In genomic region chr13:16763746-16764145, GRCm38 (mm10) we compare ENCODE assay signal across 9 mouse cellular contexts.
DNase-seq lines count a peak whose midpoint lies in the region; ATAC-seq and TF ChIP-seq lines count a peak whose summit lies in the region.
"Had no signal": no experiment of that assay in that cellular context is flagged by ENCODE, and none has a peak within 500 bp of the region (broad histone marks: within the 10 kb centered on the region; RNA-seq: fewer than 3 reads in every experiment).

No protein-coding gene starts in this region.

- no peak for TF ChIP-seq POLR2A in spleen, adult 2 months (IDR thresholded peaks at IDR 0.05; ENCODE audit: low read depth, low read length)
- TF ChIP-seq POLR2A in testis, adult 2 months (IDR thresholded peaks at IDR 0.05; ENCODE audit: control insufficient read depth, low read depth, low read length) = no peak

- ATAC-seq in cerebellum, adult (ENCODE audit: insufficient number of reproducible peaks, low FRiP score, low TSS enrichment) = no peak
- ATAC-seq in inflammation-experienced regulatory T-cells, adult 6 months = peak; percentile 58
- ATAC-seq in lung, embryonic 14.5 days (ENCODE audit: insufficient read depth) = no peak

- H3K9me3 ChIP-seq in lung, embryonic 14.5 days (ENCODE audit: low read depth, low read length) = no peaks in the 10 kb centered on the region
- H3K9me3 ChIP-seq: limb, embryonic 12.5 days had no signal

- H3K4me1 ChIP-seq in spleen, adult 2 months (ENCODE audit: control insufficient read depth, insufficient read depth, insufficient read length) = no peaks in the 10 kb centered on the region
- no peaks in the 10 kb centered on the region for H3K4me1 ChIP-seq in lung, embryonic 14.5 days (ENCODE audit: insufficient read depth)
- H3K4me1 ChIP-seq in testis, adult 2 months (ENCODE audit: control insufficient read depth, insufficient read depth, low read length) = no peaks in the 10 kb centered on the region
- H3K4me1 ChIP-seq: limb, embryonic 12.5 days had no signal

- H3K36me3 ChIP-seq in spleen, adult 2 months (ENCODE audit: control insufficient read depth, insufficient read depth, low read length) = no peaks in the 10 kb centered on the region
- H3K36me3 ChIP-seq in lung, embryonic 14.5 days (ENCODE audit: insufficient read depth) = no peaks in the 10 kb centered on the region
- no peaks in the 10 kb centered on the region for H3K36me3 ChIP-seq in testis, adult 2 months (ENCODE audit: control insufficient read depth, insufficient read depth, low read length)
- H3K36me3 ChIP-seq: limb, embryonic 12.5 days had no signal

- DNase-seq in cerebellum, postnatal 14 days = peak; percentile 72 to 74
- DNase-seq in spleen, adult 2 months (ENCODE audit: low read depth in 1 of 2, low spot score in 2 of 2) = peak in 1 of 2 experiments; percentile 10
- no peak for DNase-seq in spleen, postnatal 14 days (ENCODE audit: low spot score in 2 of 2)
- DNase-seq in embryo, embryonic 11.5 days (ENCODE audit: low read depth, low spot score) = peak; percentile 14
- peak; percentile 66 for DNase-seq in lung, embryonic 14.5 days

- TF ChIP-seq CTCF in spleen, adult 2 months (IDR thresholded peaks at IDR 0.05; ENCODE audit: extremely low read depth, insufficient read depth, insufficient read length, insufficient replicate concordance) = peak; percentile 27; the same call in 1 of the 2 replicates
- peak; percentile 78 for TF ChIP-seq CTCF in lung, embryonic 14.5 days (IDR thresholded peaks at IDR 0.05; ENCODE audit: low read depth)
- TF ChIP-seq CTCF in testis, adult 2 months (IDR thresholded peaks at IDR 0.05; ENCODE audit: control insufficient read depth, insufficient read depth, insufficient replicate concordance, low read depth, low read length) = peak; percentile 14; the same call in 1 of the 2 replicates

- H3K9ac ChIP-seq in lung, embryonic 14.5 days = no peak overlapping the region
- H3K9ac ChIP-seq: limb, embryonic 12.5 days had no signal

- no peaks in the 10 kb centered on the region for H3K27me3 ChIP-seq in spleen, adult 2 months (ENCODE audit: control insufficient read depth, insufficient read depth, low read length)
- no peaks in the 10 kb centered on the region for H3K27me3 ChIP-seq in lung, embryonic 14.5 days (ENCODE audit: insufficient read depth, low read length)
- no peaks in the 10 kb centered on the region for H3K27me3 ChIP-seq in testis, adult 2 months (ENCODE audit: control insufficient read depth, insufficient read depth, low read length)
- H3K27me3 ChIP-seq: limb, embryonic 12.5 days had no signal

- WGBS in spleen, adult 2 months = 5% methylated on average over 2 of the region's 2 CpGs
- WGBS in lung, embryonic 14.5 days = 2% methylated on average over 2 of the region's 2 CpGs

- H3K4me2 ChIP-seq in lung, embryonic 14.5 days = no peak overlapping the region
- H3K4me2 ChIP-seq: limb, embryonic 12.5 days had no signal

- no peak overlapping the region for H3K4me3 ChIP-seq in spleen, adult 2 months (ENCODE audit: extremely low read depth, insufficient read depth, insufficient read length)
- H3K4me3 ChIP-seq in lung, embryonic 14.5 days (ENCODE audit: low read depth, low read length) = no peak overlapping the region
- H3K4me3 ChIP-seq in testis, adult 2 months (ENCODE audit: control insufficient read depth, low read depth, low read length) = no peak overlapping the region
- H3K4me3 ChIP-seq: limb, embryonic 12.5 days had no signal

- no peak overlapping the region for H3K27ac ChIP-seq in spleen, adult 2 months (ENCODE audit: insufficient read depth, low read length)
- no peak overlapping the region for H3K27ac ChIP-seq in lung, embryonic 14.5 days (ENCODE audit: low read depth)
- no peak overlapping the region for H3K27ac ChIP-seq in testis, adult 2 months (ENCODE audit: control insufficient read depth, insufficient read depth, low read depth, low read length)
- H3K27ac ChIP-seq: limb, embryonic 12.5 days had no signal

Comparison
In these comparisons a context has a peak if more than half of its experiments do, and no peak if none do; other contexts are left out.
1. DNase-seq: peak in cerebellum, postnatal 14 days (2 of 2), embryo, embryonic 11.5 days (single experiment) and lung, embryonic 14.5 days (single experiment); none in spleen, postnatal 14 days (0 of 2).
2. CTCF ChIP-seq: peak in every context shown above with its lines; median percentile 78 in lung, embryonic 14.5 days; 27 in spleen, adult 2 months; 14 in testis, adult 2 months.